ENCODE assay signal across 8 mouse cellular contexts in genomic region chr9:68016255-68016954, GRCm38 (mm10).
A peak's percentile ranks its signal among the peaks of the same experiment; 100 is the strongest.
DNase-seq lines count a peak whose midpoint lies in the region; ATAC-seq and TF ChIP-seq lines count a peak whose summit lies in the region.

No protein-coding gene starts in this region.

- no peaks in the 10 kb centered on the region for H3K9me3 ChIP-seq in liver, embryonic 12.5 days (replicated peaks)
- no peaks in the 10 kb centered on the region for H3K9me3 ChIP-seq in limb, embryonic 12.5 days
- H3K9me3 ChIP-seq in neural tube, embryonic 13.5 days = no peaks in the 10 kb centered on the region

- H3K4me3 ChIP-seq in liver, adult 2 months (ENCODE audit: insufficient read depth, low read depth, low read length) = no peak overlapping the region
- no peak overlapping the region for H3K4me3 ChIP-seq in liver, embryonic 12.5 days
- H3K4me3 ChIP-seq in kidney, adult 2 months (ENCODE audit: insufficient read depth, low read depth, low read length) = no peak overlapping the region
- no peak overlapping the region for H3K4me3 ChIP-seq in limb, embryonic 12.5 days (replicated peaks)
- H3K4me3 ChIP-seq in neural tube, embryonic 13.5 days = no peak overlapping the region

- WGBS in liver, adult 2 months = 48% methylated on average over 5 of the region's 5 CpGs
- WGBS in liver, embryonic 12.5 days (ENCODE audit: insufficient replicate concordance) = 41% methylated on average over 5 of the region's 5 CpGs
- 44% methylated on average over 5 of the region's 5 CpGs for WGBS in kidney, adult 2 months
- WGBS in limb, embryonic 12.5 days = 56% methylated on average over 5 of the region's 5 CpGs
- WGBS in neural tube, embryonic 13.5 days = 52% methylated on average over 5 of the region's 5 CpGs

- peak; percentile 26 for TF ChIP-seq CTCF in liver, adult 2 months (IDR thresholded peaks at IDR 0.05; ENCODE audit: low read depth, low read length)
- TF ChIP-seq CTCF in kidney, adult 2 months (conservative IDR thresholded peaks at IDR 0.05; ENCODE audit: insufficient read depth, insufficient read length, low read depth, low read length) = peak; percentile 64

- H3K4me2 ChIP-seq in liver, embryonic 12.5 days = no peak overlapping the region
- no peak overlapping the region for H3K4me2 ChIP-seq in limb, embryonic 12.5 days
- no peak overlapping the region for H3K4me2 ChIP-seq in neural tube, embryonic 13.5 days

- H3K27me3 ChIP-seq in liver, adult 2 months (ENCODE audit: control insufficient read depth, insufficient read depth, low read length) = no peaks in the 10 kb centered on the region
- peaks cover 4% of the 10 kb centered on the region; the same call in 1 of the 2 replicates for H3K27me3 ChIP-seq in liver, embryonic 12.5 days (replicated peaks)
- no peaks in the 10 kb centered on the region for H3K27me3 ChIP-seq in kidney, adult 2 months (replicated peaks; ENCODE audit: control insufficient read depth, insufficient read depth, low read length)
- H3K27me3 ChIP-seq in limb, embryonic 12.5 days = peaks cover 17% of the 10 kb centered on the region
- peaks cover 14% of the 10 kb centered on the region for H3K27me3 ChIP-seq in neural tube, embryonic 13.5 days

- H3K36me3 ChIP-seq in liver, adult 2 months (ENCODE audit: control insufficient read depth, insufficient read depth, low read length) = no peaks in the 10 kb centered on the region
- no peaks in the 10 kb centered on the region for H3K36me3 ChIP-seq in liver, embryonic 12.5 days
- H3K36me3 ChIP-seq in kidney, adult 2 months (ENCODE audit: control insufficient read depth, insufficient read depth, low read length) = no peaks in the 10 kb centered on the region
- H3K36me3 ChIP-seq in limb, embryonic 12.5 days = no peaks in the 10 kb centered on the region
- H3K36me3 ChIP-seq in neural tube, embryonic 13.5 days = no peaks in the 10 kb centered on the region

- no peak overlapping the region for H3K27ac ChIP-seq in liver, adult 2 months (replicated peaks; ENCODE audit: insufficient read depth, low read depth, low read length)
- H3K27ac ChIP-seq in liver, embryonic 12.5 days = no peak overlapping the region
- H3K27ac ChIP-seq in kidney, adult 2 months (ENCODE audit: insufficient read depth, low read depth, low read length) = no peak overlapping the region
- no peak overlapping the region for H3K27ac ChIP-seq in limb, embryonic 12.5 days
- no peak overlapping the region for H3K27ac ChIP-seq in neural tube, embryonic 13.5 days (replicated peaks)

- TF ChIP-seq POLR2A in liver, adult 2 months (IDR thresholded peaks at IDR 0.05; ENCODE audit: extremely low read depth, insufficient read depth, low read length) = no peak
- TF ChIP-seq POLR2A in kidney, adult 2 months (IDR thresholded peaks at IDR 0.05; ENCODE audit: low read depth, low read length) = no peak

- no peak for ATAC-seq in liver, embryonic 12.5 days
- ATAC-seq in limb, embryonic 12.5 days (ENCODE audit: insufficient number of reproducible peaks, insufficient read depth, low FRiP score, low TSS enrichment, low read depth) = 0 out of 2 replicates have a peak, but pooled peaks have one; percentile 66
- peak; percentile 82; the same call in 1 of the 2 replicates for ATAC-seq in neural tube, embryonic 13.5 days (ENCODE audit: low read depth)

- H3K79me2 ChIP-seq in liver, adult 2 months (ENCODE audit: control insufficient read depth, insufficient read depth, low read length) = no peaks in the 10 kb centered on the region

- DNase-seq in liver, adult 2 months (ENCODE audit: extremely low read depth, low read depth, low spot score) = no peak
- peak; percentile 26 to 52 for DNase-seq in cerebellum, postnatal 36 days
- peak; percentile 59 to 64 for DNase-seq in frontal cortex, postnatal 36 days (ENCODE audit: low spot score in 2 of 2)
- DNase-seq in kidney, adult 2 months = peak; percentile 60
- DNase-seq in natural killer cell, adult 2 months (ENCODE audit: low spot score in 2 of 2) = no peak

- no peaks in the 10 kb centered on the region for H3K4me1 ChIP-seq in liver, adult 2 months (ENCODE audit: control insufficient read depth, insufficient read depth, low read length)
- H3K4me1 ChIP-seq in liver, embryonic 12.5 days = no peaks in the 10 kb centered on the region
- H3K4me1 ChIP-seq in kidney, adult 2 months (ENCODE audit: control insufficient read depth, insufficient read depth, low read length) = no peaks in the 10 kb centered on the region
- H3K4me1 ChIP-seq in limb, embryonic 12.5 days (replicated peaks) = 0 out of 2 replicates have a peak, but pooled peaks cover 3% of the 10 kb centered on the region
- 0 out of 2 replicates have a peak, but pooled peaks cover 5% of the 10 kb centered on the region for H3K4me1 ChIP-seq in neural tube, embryonic 13.5 days (replicated peaks)

- no peak overlapping the region for H3K9ac ChIP-seq in liver, adult 2 months (ENCODE audit: low read depth, low read length)
- no peak overlapping the region for H3K9ac ChIP-seq in liver, embryonic 12.5 days
- H3K9ac ChIP-seq in limb, embryonic 12.5 days (replicated peaks) = no peak overlapping the region
- H3K9ac ChIP-seq in neural tube, embryonic 13.5 days = no peak overlapping the region

Comparison
In these comparisons a context has a peak if more than half of its experiments do, and no peak if none do; other contexts are left out.
1. DNase-seq: peak in cerebellum, postnatal 36 days (2 of 2), frontal cortex, postnatal 36 days (2 of 2) and kidney, adult 2 months (single experiment); none in liver, adult 2 months (single experiment) and natural killer cell, adult 2 months (0 of 2).